In genomic region chr16:35862057-35862456, GRCm38 (mm10) we compare ENCODE assay signal across 12 mouse cellular contexts. TPM values are rescaled to one million over a fixed set of nuclear protein-coding genes. Genes with fewer than 3 reads are reported as not detected.
DNase-seq lines count a peak whose midpoint lies in the region; ATAC-seq and TF ChIP-seq lines count a peak whose summit lies in the region.
"Had no signal": no experiment of that assay in that cellular context is flagged by ENCODE, and none has a peak within 500 bp of the region (broad histone marks: within the 10 kb centered on the region; RNA-seq: fewer than 3 reads in every experiment).

No protein-coding gene starts in this region.

- no peak for TF ChIP-seq POLR2A in liver, adult 2 months (IDR thresholded peaks at IDR 0.05; ENCODE audit: extremely low read depth, insufficient read depth, low read length)
- no peak for TF ChIP-seq POLR2A in ES-Bruce4 (IDR thresholded peaks at IDR 0.05; ENCODE audit: insufficient read depth, low read length)

- no peak overlapping the region for H3K4me3 ChIP-seq in liver, adult 2 months (ENCODE audit: insufficient read depth, low read depth, low read length)
- no peak overlapping the region for H3K4me3 ChIP-seq in liver, embryonic 11.5 days (ENCODE audit: low read depth, low read length)
- no peak overlapping the region for H3K4me3 ChIP-seq in ES-Bruce4 (ENCODE audit: low read depth, low read length)
- H3K4me3 ChIP-seq: heart, embryonic 10.5 days; liver, embryonic 15.5 days had no signal

- peak; percentile 63; the same call in 1 of the 2 replicates for TF ChIP-seq CTCF in liver, adult 2 months (IDR thresholded peaks at IDR 0.05; ENCODE audit: low read depth, low read length)
- peak; percentile 45 for TF ChIP-seq CTCF in ES-Bruce4 (IDR thresholded peaks at IDR 0.05; ENCODE audit: low read depth, low read length)

- H3K4me1 ChIP-seq in liver, adult 2 months (ENCODE audit: control insufficient read depth, insufficient read depth, low read length): no peaks in the 10 kb centered on the region
- H3K4me1 ChIP-seq in liver, embryonic 11.5 days (replicated peaks; ENCODE audit: control insufficient read depth, insufficient read depth, low read length): peaks cover 3% of the 10 kb centered on the region; the same call in 1 of the 2 replicates
- no peaks in the 10 kb centered on the region for H3K4me1 ChIP-seq in ES-Bruce4 (ENCODE audit: control insufficient read depth, insufficient read depth, low read length)
- H3K4me1 ChIP-seq: heart, embryonic 10.5 days had no signal

- no peaks in the 10 kb centered on the region for H3K27me3 ChIP-seq in liver, adult 2 months (ENCODE audit: control insufficient read depth, insufficient read depth, low read length)
- H3K27me3 ChIP-seq in liver, embryonic 11.5 days (replicated peaks; ENCODE audit: control insufficient read depth, insufficient read depth, low read length): no peaks in the 10 kb centered on the region
- no peaks in the 10 kb centered on the region for H3K27me3 ChIP-seq in ES-Bruce4 (ENCODE audit: control insufficient read depth, insufficient read depth, low read length, poor library complexity, severe bottlenecking)
- H3K27me3 ChIP-seq: liver, embryonic 15.5 days had no signal

- 100% methylated on average over 1 of the region's 1 CpGs for WGBS in liver, adult 2 months
- WGBS in liver, embryonic 11.5 days: 78% methylated on average over 1 of the region's 1 CpGs

- peak; percentile 30 for DNase-seq in adrenal gland, postnatal 14 days
- no peak for DNase-seq in adrenal gland, postnatal 10 days
- DNase-seq in liver, adult 2 months (ENCODE audit: extremely low read depth, low read depth, low spot score): no peak
- DNase-seq in liver, embryonic 11.5 days (ENCODE audit: low spot score): no peak
- no peak for DNase-seq in gastrocnemius, postnatal 14 days
- no peak for DNase-seq in embryo, embryonic 11 days
- DNase-seq: adrenal gland, adult 2 months had no signal

- H3K36me3 ChIP-seq in liver, adult 2 months (ENCODE audit: control insufficient read depth, insufficient read depth, low read length): peaks cover 81% of the 10 kb centered on the region
- no peaks in the 10 kb centered on the region for H3K36me3 ChIP-seq in liver, embryonic 11.5 days (ENCODE audit: control insufficient read depth, insufficient read depth, low read length)
- no peaks in the 10 kb centered on the region for H3K36me3 ChIP-seq in ES-Bruce4 (ENCODE audit: control insufficient read depth, insufficient read depth, low read length, poor library complexity, severe bottlenecking)
- H3K36me3 ChIP-seq: heart, embryonic 10.5 days had no signal

- H3K9ac ChIP-seq in liver, adult 2 months (ENCODE audit: low read depth, low read length): no peak overlapping the region
- H3K9ac ChIP-seq in liver, embryonic 11.5 days (ENCODE audit: low read depth, low read length): no peak overlapping the region
- H3K9ac ChIP-seq in ES-Bruce4 (ENCODE audit: low read depth, poor library complexity, severe bottlenecking): no peak overlapping the region
- H3K9ac ChIP-seq: liver, embryonic 15.5 days had no signal

- no peak overlapping the region for H3K27ac ChIP-seq in liver, adult 2 months (replicated peaks; ENCODE audit: insufficient read depth, low read depth, low read length)
- no peak overlapping the region for H3K27ac ChIP-seq in liver, embryonic 11.5 days (ENCODE audit: low read depth, low read length)
- no peak overlapping the region for H3K27ac ChIP-seq in ES-Bruce4 (ENCODE audit: insufficient read depth, low read length)
- H3K27ac ChIP-seq: heart, embryonic 10.5 days; liver, embryonic 15.5 days had no signal

- no peak for TF ChIP-seq EP300 in ES-Bruce4 (IDR thresholded peaks at IDR 0.05; ENCODE audit: insufficient read depth, low read depth, low read length)

- no peaks in the 10 kb centered on the region for H3K9me3 ChIP-seq in liver, embryonic 11.5 days (ENCODE audit: control insufficient read depth, low read length)
- no peaks in the 10 kb centered on the region for H3K9me3 ChIP-seq in ES-Bruce4 (replicated peaks; ENCODE audit: control insufficient read depth, insufficient read depth, low read length, poor library complexity, severe bottlenecking)
- H3K9me3 ChIP-seq: heart, embryonic 10.5 days; liver, embryonic 15.5 days had no signal

- intact Hi-C loops in gastrocnemius, postnatal 14 days (cut with DNase I; ENCODE audit: low total_unique reads): no loop called here

- no peak for ATAC-seq in liver, embryonic 11.5 days (replicated peaks; ENCODE audit: low FRiP score)
- ATAC-seq in megakaryocyte, adult 5-6 weeks (ENCODE audit: poor library complexity, severe bottlenecking): 0 out of 2 replicates have a peak, but pooled peaks have one; percentile 40
- ATAC-seq: hindbrain, embryonic 16.5 days had no signal

- no peaks in the 10 kb centered on the region for H3K79me2 ChIP-seq in liver, adult 2 months (ENCODE audit: control insufficient read depth, insufficient read depth, low read length)

- H3K4me2 ChIP-seq in liver, embryonic 11.5 days: no peak overlapping the region
- H3K4me2 ChIP-seq: liver, embryonic 15.5 days had no signal

RNA-seq across cellular contexts. Expression of gene Parp14, which starts 9.3 kb away (rescaled TPM):
- 10.0 and 15.4 TPM in 2 replicates for total RNA-seq in adrenal gland, postnatal 14 days (2021)
- total RNA-seq in adrenal gland, postnatal 10 days (2021): 10 to 100 TPM in 1 of 2 experiments, 1 to 10 TPM in 1; 7.2 to 12.1 TPM
- total RNA-seq in liver, adult 2 months (2014; rRNA removed): 19.5 and 24.5 TPM in 2 replicates
- polyA plus RNA-seq in liver, adult 2 months (2012; rRNA removed): 3.3 and 4.5 TPM in 2 replicates
- polyA plus RNA-seq in liver, embryonic 11.5 days (2014; fragmentation: Nextera tagmentation; extraction: Ambion mirVana): 0.70 and 1.3 TPM in 2 replicates
- polyA plus RNA-seq in ES-Bruce4 (2011; ENCODE audit: insufficient read depth, insufficient read length, low read depth, missing spikeins): 5.4 and 5.7 TPM in 2 replicates
- total RNA-seq in megakaryocyte, adult 5-6 weeks (2015): 35.4 and 36.6 TPM in 2 replicates
- total RNA-seq in megakaryocyte, adult 5-6 weeks (2017): 41.9 and 42.4 TPM in 2 replicates
- 1 to 10 TPM; 3.0 to 3.3 TPM for total RNA-seq in gastrocnemius, postnatal 14 days (2021)
